Mouse (Mus musculus): ENCODE results near the gene Hist1h1c. TPM values are rescaled to one million over a fixed set of nuclear protein-coding genes. Genes with fewer than 3 reads are reported as not detected.

Gene Hist1h1c
- 5.7 and 9.2 TPM in 2 replicates for polyA plus RNA-seq (2014; fragmentation: Nextera tagmentation; extraction: Ambion mirVana)

- H3K36me3 ChIP-seq (ENCODE audit: control insufficient read depth, insufficient read depth, low read length), result no peaks in the 10 kb centered on the region
Measured at GRCm38 (mm10) chr13:23738677-23739068, at the start of gene Hist1h1c. Gene Hist1h1c (plus strand): TSS chr13:23738808.

GRCm38 (mm10) chr13:23688956-23689355 is 49.7 kb upstream of the Hist1h1c start:
- H3K9ac ChIP-seq (replicated peaks; ENCODE audit: low read length), result no peak overlapping the region
- H3K36me3 ChIP-seq (ENCODE audit: control insufficient read depth, insufficient read depth, low read length), result no peaks in the 10 kb centered on the region
- 91% methylated on average over 2 of the region's 2 CpGs for WGBS
- DNase-seq (no peak), ATAC-seq (ENCODE audit: low FRiP score, low TSS enrichment) (no peak)
- H3K4me1 ChIP-seq (ENCODE audit: control insufficient read depth, insufficient read depth, low read length), result peaks cover 14% of the 10 kb centered on the region
- no peak overlapping the region for H3K4me2 ChIP-seq (ENCODE audit: low read length)
- no peak overlapping the region for H3K27ac ChIP-seq (replicated peaks; ENCODE audit: low read depth, low read length)
- no peak overlapping the region for H3K4me3 ChIP-seq (replicated peaks; ENCODE audit: low read depth, low read length)
- no peaks in the 10 kb centered on the region for H3K27me3 ChIP-seq (ENCODE audit: control insufficient read depth, insufficient read depth, low read length)
- H3K9me3 ChIP-seq (ENCODE audit: control insufficient read depth, low read length), result no peaks in the 10 kb centered on the region

More at GRCm38 (mm10) chr13:23738677-23739068, at the start of gene Hist1h1c:
- Histone ChIP-seq H3K27me3 (ENCODE audit: control insufficient read depth, insufficient read depth, low read length) (no peaks in the 10 kb centered on the region), H3K4me2 (ENCODE audit: low read length) (peak within 1 kb of the TSS; percentile 98), H3K9ac (replicated peaks; ENCODE audit: low read length) (peak within 1 kb of the TSS; percentile 57; the same call in 1 of the 2 replicates), H3K27ac (replicated peaks; ENCODE audit: low read depth, low read length) (peak within 1 kb of the TSS; percentile 78), H3K9me3 (ENCODE audit: control insufficient read depth, low read length) (no peaks in the 10 kb centered on the region), H3K4me3 (replicated peaks; ENCODE audit: low read depth, low read length) (peak within 1 kb of the TSS; percentile 48), H3K4me1 (ENCODE audit: control insufficient read depth, insufficient read depth, low read length) (peaks cover 19% of the 10 kb centered on the region)
- DNase-seq, result peak; percentile 93
- WGBS, result under 1% methylated on average over 30 of the region's 38 CpGs
- peak; percentile 94 for ATAC-seq (ENCODE audit: low FRiP score, low TSS enrichment)

GRCm38 (mm10) chr13:23689459-23689858 is 49.1 kb upstream of the Hist1h1c start:
- H3K4me1 ChIP-seq (ENCODE audit: control insufficient read depth, insufficient read depth, low read length), result peaks cover 14% of the 10 kb centered on the region
- H3K27me3 ChIP-seq (ENCODE audit: control insufficient read depth, insufficient read depth, low read length), result no peaks in the 10 kb centered on the region
- no peak overlapping the region for H3K27ac ChIP-seq (replicated peaks; ENCODE audit: low read depth, low read length)
- ATAC-seq (ENCODE audit: low FRiP score, low TSS enrichment), result no peak
- H3K4me2 ChIP-seq (ENCODE audit: low read length), result no peak overlapping the region
- no peak overlapping the region for H3K4me3 ChIP-seq (replicated peaks; ENCODE audit: low read depth, low read length)
- H3K36me3 ChIP-seq (ENCODE audit: control insufficient read depth, insufficient read depth, low read length), result no peaks in the 10 kb centered on the region
- H3K9me3 ChIP-seq (ENCODE audit: control insufficient read depth, low read length), result no peaks in the 10 kb centered on the region
- 84% methylated on average over 2 of the region's 2 CpGs for WGBS
- DNase-seq, result no peak
- H3K9ac ChIP-seq (replicated peaks; ENCODE audit: low read length), result no peak overlapping the region

- no peak overlapping the region for H3K9ac ChIP-seq (replicated peaks; ENCODE audit: low read length)
- WGBS, result 88% methylated on average over 6 of the region's 6 CpGs
- peaks cover 7% of the 10 kb centered on the region; the same call in 1 of the 2 replicates for H3K4me1 ChIP-seq (ENCODE audit: control insufficient read depth, insufficient read depth, low read length)
- H3K9me3 ChIP-seq (ENCODE audit: control insufficient read depth, low read length), result no peaks in the 10 kb centered on the region
- no peak for DNase-seq
- H3K27ac ChIP-seq (replicated peaks; ENCODE audit: low read depth, low read length), result no peak overlapping the region
- H3K4me2 ChIP-seq (ENCODE audit: low read length), result no peak overlapping the region
- no peak overlapping the region for H3K4me3 ChIP-seq (replicated peaks; ENCODE audit: low read depth, low read length)
- H3K36me3 ChIP-seq (ENCODE audit: control insufficient read depth, insufficient read depth, low read length), result no peaks in the 10 kb centered on the region
- no peaks in the 10 kb centered on the region for H3K27me3 ChIP-seq (ENCODE audit: control insufficient read depth, insufficient read depth, low read length)
- no peak for ATAC-seq (ENCODE audit: low FRiP score, low TSS enrichment)
Measured at GRCm38 (mm10) chr13:23693856-23694440, 44.7 kb upstream of the Hist1h1c start.

GRCm38 (mm10) chr13:23694956-23695355 is 43.7 kb upstream of the Hist1h1c start:
- Histone ChIP-seq H3K9ac (replicated peaks; ENCODE audit: low read length) (no peak overlapping the region), H3K27me3 (ENCODE audit: control insufficient read depth, insufficient read depth, low read length) (no peaks in the 10 kb centered on the region), H3K27ac (replicated peaks; ENCODE audit: low read depth, low read length) (no peak overlapping the region), H3K4me2 (ENCODE audit: low read length) (no peak overlapping the region), H3K4me1 (ENCODE audit: control insufficient read depth, insufficient read depth, low read length) (peaks cover 7% of the 10 kb centered on the region; the same call in 1 of the 2 replicates), H3K36me3 (ENCODE audit: control insufficient read depth, insufficient read depth, low read length) (no peaks in the 10 kb centered on the region), H3K9me3 (ENCODE audit: control insufficient read depth, low read length) (no peaks in the 10 kb centered on the region), H3K4me3 (replicated peaks; ENCODE audit: low read depth, low read length) (no peak overlapping the region)
- ATAC-seq (ENCODE audit: low FRiP score, low TSS enrichment), result no peak
- 98% methylated on average over 9 of the region's 9 CpGs for WGBS
- DNase-seq, result no peak

- no peak within 1 kb of the TSS for H3K4me3 ChIP-seq (replicated peaks; ENCODE audit: low read depth, low read length)
- H3K27ac ChIP-seq (replicated peaks; ENCODE audit: low read depth, low read length), result no peak within 1 kb of the TSS
- H3K36me3 ChIP-seq (ENCODE audit: control insufficient read depth, insufficient read depth, low read length), result no peaks in the 10 kb centered on the region
- DNase-seq (no peak), ATAC-seq (ENCODE audit: low FRiP score, low TSS enrichment) (no peak)
- peaks cover 7% of the 10 kb centered on the region; the same call in 1 of the 2 replicates for H3K4me1 ChIP-seq (ENCODE audit: control insufficient read depth, insufficient read depth, low read length)
- no peak within 1 kb of the TSS for H3K9ac ChIP-seq (replicated peaks; ENCODE audit: low read length)
- no peaks in the 10 kb centered on the region for H3K9me3 ChIP-seq (ENCODE audit: control insufficient read depth, low read length)
- H3K27me3 ChIP-seq (ENCODE audit: control insufficient read depth, insufficient read depth, low read length), result no peaks in the 10 kb centered on the region
- no peak within 1 kb of the TSS for H3K4me2 ChIP-seq (ENCODE audit: low read length)
- 55% methylated on average over 13 of the region's 13 CpGs for WGBS
Measured at GRCm38 (mm10) chr13:23695514-23695913, 43.1 kb upstream of the Hist1h1c start, which contains the start of gene Hist1h1t. Gene Hist1h1t (plus strand): TSS chr13:23695814.

GRCm38 (mm10) chr13:23696061-23696474 is 42.5 kb upstream of the Hist1h1c start:
- no peak for ATAC-seq (ENCODE audit: low FRiP score, low TSS enrichment)
- Histone ChIP-seq H3K4me3 (replicated peaks; ENCODE audit: low read depth, low read length) (no peak overlapping the region), H3K9me3 (ENCODE audit: control insufficient read depth, low read length) (no peaks in the 10 kb centered on the region), H3K9ac (replicated peaks; ENCODE audit: low read length) (no peak overlapping the region), H3K27me3 (ENCODE audit: control insufficient read depth, insufficient read depth, low read length) (no peaks in the 10 kb centered on the region), H3K4me2 (ENCODE audit: low read length) (no peak overlapping the region), H3K36me3 (ENCODE audit: control insufficient read depth, insufficient read depth, low read length) (no peaks in the 10 kb centered on the region), H3K4me1 (ENCODE audit: control insufficient read depth, insufficient read depth, low read length) (peaks cover 7% of the 10 kb centered on the region; the same call in 1 of the 2 replicates), H3K27ac (replicated peaks; ENCODE audit: low read depth, low read length) (no peak overlapping the region)
- 58% methylated on average over 15 of the region's 15 CpGs for WGBS
- no peak for DNase-seq

GRCm38 (mm10) chr13:23697491-23698299 is 40.9 kb upstream of the Hist1h1c start:
- Histone ChIP-seq H3K4me2 (ENCODE audit: low read length) (peak overlapping the region; percentile 83), H3K4me1 (ENCODE audit: control insufficient read depth, insufficient read depth, low read length) (peaks cover 7% of the 10 kb centered on the region; the same call in 1 of the 2 replicates), H3K9me3 (ENCODE audit: control insufficient read depth, low read length) (no peaks in the 10 kb centered on the region), H3K36me3 (ENCODE audit: control insufficient read depth, insufficient read depth, low read length) (no peaks in the 10 kb centered on the region), H3K27ac (replicated peaks; ENCODE audit: low read depth, low read length) (peak overlapping the region; percentile 84), H3K27me3 (ENCODE audit: control insufficient read depth, insufficient read depth, low read length) (no peaks in the 10 kb centered on the region), H3K9ac (replicated peaks; ENCODE audit: low read length) (peak overlapping the region; percentile 55), H3K4me3 (replicated peaks; ENCODE audit: low read depth, low read length) (peak overlapping the region; percentile 42)
- WGBS, result under 1% methylated on average over 23 of the region's 32 CpGs
- peak; percentile 83 for DNase-seq
- peak; percentile 84 for ATAC-seq (ENCODE audit: low FRiP score, low TSS enrichment)
